Mouse (Mus musculus) kidney, postnatal 0 days (tissue): ENCODE measurements at regions not wholly inside any gene's neighbourhood (a gene's known extent, or its start where the extent isn't known, plus 50 kb on each side); places are given as distances from the start of the nearest gene placed in this dataset.

Experiments used
- ATAC-seq: fragments of 200-750 bp; cut with Nextera tagmentation; replicated peaks from 2 replicates; pipeline ENCODE4 v1.8.0; 2017; ENCODE audit warnings: low read depth, moderate number of reproducible peaks, moderate TSS enrichment, moderate library complexity; ENCODE audit not compliant: low FRiP score
- DNase-seq: peaks from one replicate; pipeline ENCODE4 v3.0.0-alpha.2; 2016; ENCODE audit warnings: low spot score
- H3K27ac ChIP-seq: fragments of 300-500 bp; sonication (generic); 2 replicates; pipeline ENCODE4 v1.5.1; 2014; ENCODE audit warnings: mild to moderate bottlenecking
- H3K27me3 ChIP-seq: fragments of 300-500 bp; sonication (generic); 2 replicates; pipeline ENCODE4 v1.6.1; 2014; ENCODE audit warnings: low read length, mixed read lengths; ENCODE audit not compliant: insufficient read depth
- H3K36me3 ChIP-seq: fragments of 300-500 bp; sonication (generic); 2 replicates; pipeline ENCODE4 v1.6.1; 2014; ENCODE audit warnings: low read length, mixed read lengths; ENCODE audit not compliant: insufficient read depth
- H3K4me1 ChIP-seq: fragments of 300-500 bp; sonication (generic); replicated peaks from 2 replicates; pipeline ENCODE4 v1.6.1; 2014; ENCODE audit warnings: antibody characterized with exemption, low read length, mixed read lengths; ENCODE audit not compliant: insufficient read depth
- H3K4me2 ChIP-seq: fragments of 300-500 bp; sonication (generic); 2 replicates; pipeline ENCODE4 v1.6.1; 2014; ENCODE audit warnings: mild to moderate bottlenecking, low read length, moderate library complexity, mixed read lengths
- H3K4me3 ChIP-seq: fragments of 300-500 bp; sonication (generic); replicated peaks from 2 replicates; pipeline ENCODE4 v1.5.1; 2014; ENCODE audit warnings: low read depth, low read length
- H3K9ac ChIP-seq: fragments of 300-500 bp; sonication (generic); 2 replicates; pipeline ENCODE4 v1.6.1; 2014; ENCODE audit warnings: low read depth, low read length
- H3K9me3 ChIP-seq: fragments of 300-500 bp; sonication (generic); replicated peaks from 2 replicates; pipeline ENCODE4 v1.6.1; 2016; ENCODE audit warnings: low read length, inconsistent platforms, mixed read lengths
- CTCF ChIP-seq: IDR thresholded peaks from 2 replicates; pipeline ENCODE4 v1.5.1; 2016; ENCODE audit warnings: antibody characterized with exemption, low read depth, mild to moderate bottlenecking, moderate library complexity
- WGBS: fragments of 180-500 bp; shearing (Covaris S2); extraction: QIAGEN DNeasy Blood & Tissue Kit; methylation state at CpG from one replicate; pipeline ENCODE4 v1.1.7; 2014; 5-methylcytosine and 5-hydroxymethylcytosine counted together

- WGBS, result 90% methylated on average over 1 of the region's 1 CpGs
- no peak overlapping the region for H3K9ac ChIP-seq
Observed at GRCm38 (mm10) chr19:44678686-44679085, 77.2 kb upstream of the Pax2 start.

GRCm38 (mm10) chr19:44681675-44682074 is 74.2 kb upstream of the Pax2 start:
- Histone ChIP-seq H3K4me1 (0 out of 2 replicates have a peak, but pooled peaks cover 4% of the 10 kb centered on the region), H3K27me3 (peaks cover 27% of the 10 kb centered on the region; the same call in 1 of the 2 replicates), H3K36me3 (no peaks in the 10 kb centered on the region), H3K4me3 (no peak overlapping the region), H3K27ac (no peak overlapping the region), H3K9me3 (no peaks in the 10 kb centered on the region), H3K4me2 (no peak overlapping the region), H3K9ac (no peak overlapping the region)
- no peak for DNase-seq
- ATAC-seq, result no peak
- no peak for TF ChIP-seq CTCF
- 35% methylated on average over 8 of the region's 8 CpGs for WGBS

More at GRCm38 (mm10) chr19:44678686-44679085, 77.2 kb upstream of the Pax2 start:
- H3K27ac ChIP-seq, result no peak overlapping the region
- ATAC-seq, result no peak
- no peaks in the 10 kb centered on the region for H3K36me3 ChIP-seq
- no peak for TF ChIP-seq CTCF
- peaks cover 50% of the 10 kb centered on the region for H3K27me3 ChIP-seq
- H3K4me2 ChIP-seq, result no peak overlapping the region
- H3K4me1 ChIP-seq, result peaks cover 4% of the 10 kb centered on the region; the same call in 1 of the 2 replicates
- H3K4me3 ChIP-seq, result no peak overlapping the region
- no peak for DNase-seq
- no peaks in the 10 kb centered on the region for H3K9me3 ChIP-seq

GRCm38 (mm10) chr19:44683191-44683590 is 72.7 kb upstream of the Pax2 start:
- H3K27ac ChIP-seq, result no peak overlapping the region

GRCm38 (mm10) chr19:44684061-44684514 is 71.8 kb upstream of the Pax2 start:
- 2% methylated on average over 35 of the region's 48 CpGs for WGBS
- peaks cover 21% of the 10 kb centered on the region; the same call in 1 of the 2 replicates for H3K27me3 ChIP-seq
- peak; percentile 76 for ATAC-seq

More at GRCm38 (mm10) chr19:44683191-44683590, 72.7 kb upstream of the Pax2 start:
- 9% methylated on average over 12 of the region's 12 CpGs for WGBS
- no peak overlapping the region for H3K9ac ChIP-seq
- no peaks in the 10 kb centered on the region for H3K4me1 ChIP-seq
- no peak overlapping the region for H3K4me2 ChIP-seq
- H3K27me3 ChIP-seq, result peaks cover 21% of the 10 kb centered on the region; the same call in 1 of the 2 replicates
- no peak for TF ChIP-seq CTCF
- H3K4me3 ChIP-seq, result no peak overlapping the region
- H3K36me3 ChIP-seq, result no peaks in the 10 kb centered on the region
- no peak for ATAC-seq
- H3K9me3 ChIP-seq, result no peaks in the 10 kb centered on the region
- DNase-seq, result no peak

GRCm38 (mm10) chr19:44686061-44686460 is 69.8 kb upstream of the Pax2 start:
- peaks cover 13% of the 10 kb centered on the region; the same call in 1 of the 2 replicates for H3K27me3 ChIP-seq

More at GRCm38 (mm10) chr19:44684061-44684514, 71.8 kb upstream of the Pax2 start:
- Histone ChIP-seq H3K9me3 (no peaks in the 10 kb centered on the region), H3K36me3 (no peaks in the 10 kb centered on the region), H3K4me2 (peak overlapping the region; percentile 47), H3K4me3 (peak overlapping the region; percentile 23), H3K27ac (no peak overlapping the region), H3K9ac (no peak overlapping the region), H3K4me1 (no peaks in the 10 kb centered on the region)
- peak; percentile 69 for TF ChIP-seq CTCF
- peak; percentile 42 for DNase-seq

GRCm38 (mm10) chr19:44692396-44692795 is 63.4 kb upstream of the Pax2 start:
- Histone ChIP-seq H3K4me2 (peak overlapping the region; percentile 51), H3K9me3 (no peaks in the 10 kb centered on the region), H3K9ac (no peak overlapping the region), H3K27ac (no peak overlapping the region), H3K4me1 (0 out of 2 replicates have a peak, but pooled peaks cover 5% of the 10 kb centered on the region), H3K36me3 (no peaks in the 10 kb centered on the region), H3K4me3 (peak overlapping the region; percentile 13; the same call in 1 of the 2 replicates), H3K27me3 (peaks cover 11% of the 10 kb centered on the region; the same call in 1 of the 2 replicates)
- no peak for TF ChIP-seq CTCF
- WGBS, result 1% methylated on average over 17 of the region's 17 CpGs
- DNase-seq (peak; percentile 83), ATAC-seq (no peak; the same call in 1 of the 2 replicates)

More at GRCm38 (mm10) chr19:44686061-44686460, 69.8 kb upstream of the Pax2 start:
- Histone ChIP-seq H3K4me1 (no peaks in the 10 kb centered on the region), H3K4me2 (no peak overlapping the region), H3K27ac (no peak overlapping the region), H3K4me3 (no peak overlapping the region), H3K9ac (no peak overlapping the region), H3K36me3 (no peaks in the 10 kb centered on the region), H3K9me3 (no peaks in the 10 kb centered on the region)
- DNase-seq (no peak), ATAC-seq (no peak)
- TF ChIP-seq CTCF, result no peak
- WGBS, result 46% methylated on average over 7 of the region's 7 CpGs
